Mouse (Mus musculus): ENCODE measurements around the gene Ece2.
"Not testable (repeated sequence)": the region's sequence is repeated elsewhere in the genome, so short reads cannot be mapped to it uniquely, and the experiment has no call there.

The Ece2 gene

GRCm38 (mm10) chr16:20621991-20622685 is 7.5 kb upstream of the Ece2 start:
- DNase-seq (ENCODE audit: low read depth), result peak; percentile 96

GRCm38 (mm10) chr16:20623211-20623610 is 6.4 kb upstream of the Ece2 start:
- DNase-seq (ENCODE audit: low read depth), result peak; percentile 17

GRCm38 (mm10) chr16:20628871-20629391 is 697 bp upstream of the Ece2 start:
- DNase-seq (ENCODE audit: low read depth), result no peak

GRCm38 (mm10) chr16:20637410-20637809 is 7.8 kb downstream of the Ece2 start:
- no peak for DNase-seq (ENCODE audit: low read depth)

DNA sequence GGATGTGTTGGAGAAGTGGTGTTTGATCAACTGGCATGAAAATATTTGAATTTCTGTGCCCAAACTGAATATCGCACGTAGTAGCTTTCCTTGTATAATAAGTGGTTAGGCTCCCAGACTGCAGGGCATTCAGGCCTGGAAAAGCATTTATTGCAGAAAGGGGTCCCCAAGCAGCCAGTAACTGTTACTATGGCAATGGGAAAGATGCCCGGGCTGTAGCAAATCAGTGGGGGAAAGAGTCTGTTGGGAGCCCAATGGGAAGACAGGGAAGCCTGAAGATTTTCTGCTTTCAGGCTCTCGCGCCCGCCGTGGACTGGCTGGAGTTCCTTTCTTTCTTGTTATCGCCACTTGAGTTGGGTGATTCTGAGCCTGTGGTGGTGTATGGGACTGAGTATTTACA is 8.7 kb downstream of the Ece2 start:
- no peak for DNase-seq (ENCODE audit: low read depth)

GRCm38 (mm10) chr16:20642161-20642560 is 12.5 kb downstream of the Ece2 start:
- peak; percentile 64 for DNase-seq (ENCODE audit: low read depth)

DNA sequence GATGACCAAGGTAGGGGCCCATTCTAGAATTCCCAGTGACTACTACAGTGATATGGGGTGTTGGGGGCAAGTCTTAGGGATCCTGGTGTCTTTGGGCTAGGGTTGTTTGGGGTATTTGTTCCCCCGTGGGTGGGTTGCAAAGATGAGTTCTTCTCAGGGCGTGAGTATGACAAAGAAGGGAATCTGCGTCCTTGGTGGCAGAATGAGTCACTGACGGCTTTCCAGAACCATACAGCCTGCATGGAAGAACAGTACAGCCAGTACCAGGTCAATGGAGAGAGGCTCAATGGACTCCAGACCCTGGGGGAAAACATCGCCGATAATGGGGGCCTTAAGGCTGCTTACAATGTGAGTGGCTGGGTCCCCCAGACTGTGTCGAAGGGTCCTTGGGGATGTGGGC is 14.3 kb downstream of the Ece2 start:
- DNase-seq (ENCODE audit: low read depth), result no peak

- peak; percentile 92 for DNase-seq (ENCODE audit: low read depth)
These were observed 21.7 kb downstream of the Ece2 start, which contains the start of gene Psmd2 for GRCm38 (mm10) chr16:20651076-20651946. Gene Psmd2 (plus strand): TSS chr16:20651652.

GRCm38 (mm10) chr16:20651947-20652310 is 22.3 kb downstream of the Ece2 start:
- DNase-seq (ENCODE audit: low read depth), result no peak

GRCm38 (mm10) chr16:20653315-20653714 is 23.7 kb downstream of the Ece2 start:
- DNase-seq (ENCODE audit: low read depth), result peak; percentile 64

DNA sequence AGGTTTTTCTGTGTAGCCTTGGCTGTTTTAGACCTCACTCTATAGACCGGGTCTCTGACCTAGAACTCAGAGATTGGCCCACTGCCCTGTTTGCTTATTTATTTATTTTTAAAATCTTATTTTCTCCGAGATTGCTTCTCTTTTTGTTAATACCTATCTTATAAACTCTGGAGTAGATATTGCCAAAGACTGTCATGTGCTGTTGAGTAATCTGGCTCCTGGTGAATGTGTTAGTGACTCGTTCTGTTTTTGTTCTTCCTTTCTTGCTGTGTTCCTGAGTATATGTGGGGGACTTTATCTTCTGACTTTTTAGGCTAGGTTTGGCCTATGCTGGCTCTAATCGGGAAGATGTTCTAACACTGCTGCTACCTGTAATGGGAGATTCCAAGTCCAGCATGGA is 28.0 kb downstream of the Ece2 start:
- no peak for DNase-seq (ENCODE audit: low read depth)

DNA sequence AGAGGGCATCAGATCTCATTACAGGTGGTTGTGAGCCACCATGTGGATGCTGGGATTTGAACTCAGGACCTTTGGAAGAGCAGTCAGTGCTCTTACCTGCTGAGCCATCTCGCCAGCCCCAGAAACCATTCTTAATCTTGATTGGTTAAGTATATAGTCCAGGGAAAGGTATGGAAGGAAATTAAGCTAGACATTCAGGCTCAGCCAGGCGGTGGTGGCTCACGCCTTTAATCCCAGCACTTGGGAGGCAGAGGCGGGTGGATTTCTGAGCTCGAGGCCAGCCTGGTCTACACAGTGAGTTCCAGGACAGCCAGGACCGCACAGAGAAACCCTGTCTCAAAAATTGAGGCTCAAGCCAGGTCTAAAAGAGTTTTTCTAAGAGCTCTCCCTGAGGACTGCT is 38.4 kb downstream of the Ece2 start, which contains the start of gene Eif4g1:
Gene Eif4g1 (plus strand): TSS at position 301 of the 400 bp plus-strand sequence.
- not testable (repeated sequence) for DNase-seq (ENCODE audit: low read depth)

- no peak for DNase-seq (ENCODE audit: low read depth)
These were observed 40.7 kb downstream of the Ece2 start for GRCm38 (mm10) chr16:20670291-20670690.

GRCm38 (mm10) chr16:20671886-20672285 is 42.3 kb downstream of the Ece2 start:
- peak; percentile 84 for DNase-seq (ENCODE audit: low read depth)

- DNase-seq (ENCODE audit: low read depth), result peak; percentile 95
These were observed 42.9 kb downstream of the Ece2 start for GRCm38 (mm10) chr16:20672500-20672902.

GRCm38 (mm10) chr16:20672965-20673705 is 43.5 kb downstream of the Ece2 start:
- no peak for DNase-seq (ENCODE audit: low read depth)

DNA sequence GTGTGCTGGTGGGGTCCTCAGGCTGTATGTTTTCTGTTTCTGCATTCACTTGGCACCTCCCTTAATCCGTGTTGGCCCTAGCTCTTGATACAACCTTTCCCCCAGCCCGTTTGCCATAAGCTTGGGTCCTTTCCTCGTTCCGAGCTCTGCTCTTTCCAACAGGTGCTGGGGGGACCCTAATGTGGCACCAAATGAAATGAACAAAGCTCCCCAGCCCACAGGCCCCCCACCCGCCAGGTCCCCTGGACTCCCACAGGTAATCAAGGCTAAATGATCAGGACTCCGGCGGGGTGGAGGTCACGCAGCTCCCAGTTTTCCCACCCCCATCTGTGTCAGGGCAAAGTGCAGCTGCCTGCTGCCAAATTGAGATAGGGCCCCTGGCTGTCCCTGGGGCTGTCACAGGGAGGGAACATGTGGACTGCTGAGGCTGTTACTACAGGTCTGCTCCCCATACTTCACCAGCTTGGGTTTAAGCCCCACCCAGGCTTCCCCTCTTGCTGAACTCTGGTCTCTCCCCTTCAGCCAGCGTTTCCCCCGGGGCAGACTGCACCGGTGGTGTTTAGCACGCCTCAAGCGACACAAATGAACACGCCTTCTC is 44.2 kb downstream of the Ece2 start:
- DNase-seq (ENCODE audit: low read depth), result peak; percentile 61

DNA sequence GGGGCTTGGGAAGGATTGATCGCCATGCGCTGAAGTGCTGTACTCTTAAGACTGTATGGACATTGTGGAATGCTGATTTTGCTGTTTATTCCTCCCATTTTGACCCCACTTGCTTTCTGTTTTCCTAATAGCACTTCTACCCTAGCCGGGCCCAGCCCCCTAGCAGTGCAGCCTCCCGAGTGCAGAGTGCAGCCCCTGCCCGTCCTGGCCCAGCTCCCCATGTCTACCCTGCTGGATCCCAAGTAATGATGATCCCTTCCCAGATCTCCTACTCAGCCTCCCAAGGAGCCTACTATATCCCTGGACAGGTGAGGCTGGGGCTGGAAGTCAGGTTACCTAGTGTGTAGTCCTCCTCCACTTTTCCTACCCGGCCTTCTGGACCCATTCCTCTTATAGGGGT is 45.6 kb downstream of the Ece2 start:
- DNase-seq (ENCODE audit: low read depth), result no peak

DNA sequence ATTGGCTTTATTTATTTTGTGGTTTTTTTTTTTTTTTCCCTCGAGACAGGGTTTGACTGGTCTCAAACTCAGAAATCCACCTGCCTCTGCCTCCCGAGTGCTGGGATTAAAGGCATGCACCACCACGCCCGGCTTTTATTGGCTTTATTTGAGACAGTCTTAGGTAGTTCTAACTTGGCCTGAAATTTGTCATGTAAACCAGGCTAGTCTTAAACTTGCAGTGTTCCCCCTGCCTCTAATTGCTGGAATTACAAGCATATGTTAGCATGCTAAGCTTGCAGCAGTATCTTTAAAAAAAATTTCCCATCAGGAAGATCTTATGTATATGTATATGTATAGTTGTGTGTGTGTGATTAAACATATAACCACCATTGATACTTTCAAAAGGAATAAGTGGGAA is 47.1 kb downstream of the Ece2 start:
- peak; percentile 48 for DNase-seq (ENCODE audit: low read depth)

GRCm38 (mm10) chr16:20677380-20677779 is 47.8 kb downstream of the Ece2 start:
- no peak for DNase-seq (ENCODE audit: low read depth)

DNA sequence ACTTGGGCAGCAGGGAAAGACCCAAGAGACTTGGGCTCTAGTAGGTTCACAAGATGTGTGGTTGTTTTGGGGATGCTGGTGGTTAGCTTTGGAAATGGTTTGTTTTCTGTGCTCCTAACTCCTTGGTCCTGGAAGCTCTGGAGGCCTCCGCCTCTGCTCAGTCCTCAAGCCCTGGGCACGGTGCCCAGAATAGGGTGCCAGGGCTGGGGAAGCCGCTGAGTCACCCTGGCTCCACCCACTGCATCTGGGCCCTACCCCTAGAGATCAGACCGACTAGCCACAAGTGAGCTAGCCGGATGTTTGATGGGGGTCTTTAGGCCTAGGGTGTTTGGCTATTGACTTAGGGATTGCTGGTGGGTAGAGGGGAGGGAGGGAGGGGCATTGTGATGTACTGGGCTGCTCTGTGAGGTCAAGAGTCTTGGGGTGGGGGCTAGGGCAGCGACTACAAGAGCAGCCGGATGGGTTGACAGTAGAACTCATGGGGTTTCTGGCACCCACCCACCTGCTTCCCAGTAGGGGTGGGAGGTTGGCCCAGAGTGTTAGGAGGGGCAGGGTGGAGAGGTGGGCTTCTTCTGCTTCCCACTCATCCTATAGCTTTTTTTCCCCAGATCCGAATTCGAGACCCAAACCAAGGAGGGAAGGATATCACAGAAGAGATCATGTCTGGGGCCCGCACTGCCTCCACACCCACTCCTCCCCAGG is 48.5 kb downstream of the Ece2 start:
- peak; percentile 90 for DNase-seq (ENCODE audit: low read depth)

All from 416B (cell line).